Mouse (Mus musculus): ENCODE data around the gene Zkscan14.

DNA sequence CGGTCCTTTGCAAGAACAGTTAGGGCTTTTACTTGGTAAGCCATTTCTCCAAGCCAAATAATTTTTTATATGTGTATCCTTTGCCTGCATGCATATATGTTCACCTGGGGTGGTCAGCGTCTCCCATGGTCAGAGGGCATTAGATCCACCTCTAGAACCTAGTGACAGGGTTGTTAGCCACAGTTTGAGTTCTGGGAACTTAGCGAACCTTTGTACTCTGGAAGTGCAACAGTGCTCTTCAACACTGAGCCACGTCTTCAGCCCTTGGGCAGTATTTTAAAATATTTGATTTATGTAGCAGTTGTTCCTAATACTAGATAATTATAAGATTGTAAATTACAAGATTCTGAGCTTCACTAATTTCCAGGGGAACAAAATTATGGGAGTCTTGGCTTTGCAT lies 29.0 kb upstream of the Zkscan14 start:
- TF ChIP-seq CTCF (IDR thresholded peaks at IDR 0.05; ENCODE audit: low read depth) (no peak), EP300 (IDR thresholded peaks at IDR 0.05; ENCODE audit: low read depth) (no peak)
